Mouse (Mus musculus): ENCODE results near the gene Iqgap3.

The Iqgap3 gene

GRCm38 (mm10) chr3:88149510-88149974 is 67.8 kb downstream of the Iqgap3 start:
- DNase-seq (ENCODE audit: low spot score): no peak

- no peak for DNase-seq (ENCODE audit: low spot score)
Measured at GRCm38 (mm10) chr3:88150061-88150998, 68.6 kb downstream of the Iqgap3 start.

GRCm38 (mm10) chr3:88150999-88151364 is 69.2 kb downstream of the Iqgap3 start:
- DNase-seq (ENCODE audit: low spot score): no peak

GRCm38 (mm10) chr3:88152056-88152455 is 70.3 kb downstream of the Iqgap3 start:
- no peak for DNase-seq (ENCODE audit: low spot score)

- DNase-seq (ENCODE audit: low spot score): no peak
Measured at GRCm38 (mm10) chr3:88153290-88154011, 71.7 kb downstream of the Iqgap3 start.

GRCm38 (mm10) chr3:88154236-88154635 is 72.5 kb downstream of the Iqgap3 start:
- DNase-seq (ENCODE audit: low spot score): no peak

GRCm38 (mm10) chr3:88156817-88157216 is 75.0 kb downstream of the Iqgap3 start:
- no peak for DNase-seq (ENCODE audit: low spot score)

GRCm38 (mm10) chr3:88157771-88158597 is 76.2 kb downstream of the Iqgap3 start:
- no peak for DNase-seq (ENCODE audit: low spot score)

- no peak for DNase-seq (ENCODE audit: low spot score)
Measured at GRCm38 (mm10) chr3:88158991-88159390, 77.2 kb downstream of the Iqgap3 start.

- DNase-seq (ENCODE audit: low spot score): no peak
Measured at GRCm38 (mm10) chr3:88160856-88161255, 79.1 kb downstream of the Iqgap3 start.

- DNase-seq (ENCODE audit: low spot score): no peak
Measured at GRCm38 (mm10) chr3:88162259-88162658, 80.5 kb downstream of the Iqgap3 start.

- DNase-seq (ENCODE audit: low spot score): no peak
Measured at GRCm38 (mm10) chr3:88162811-88163210, 81.0 kb downstream of the Iqgap3 start.

- no peak for DNase-seq (ENCODE audit: low spot score)
Measured at GRCm38 (mm10) chr3:88163847-88164246, 82.1 kb downstream of the Iqgap3 start.

- no peak for DNase-seq (ENCODE audit: low spot score)
Measured at GRCm38 (mm10) chr3:88164263-88164662, 82.5 kb downstream of the Iqgap3 start.

GRCm38 (mm10) chr3:88166056-88166455 is 84.3 kb downstream of the Iqgap3 start:
- DNase-seq (ENCODE audit: low spot score): peak; percentile 86

- DNase-seq (ENCODE audit: low spot score): no peak
Measured at GRCm38 (mm10) chr3:88170361-88170760, 88.6 kb downstream of the Iqgap3 start.
